Mouse (Mus musculus): ENCODE results near the gene Stk11. TPM values are rescaled to one million over a fixed set of nuclear protein-coding genes. Genes with fewer than 3 reads are reported as not detected.
"Not testable (repeated sequence)": the region's sequence is repeated elsewhere in the genome, so short reads cannot be mapped to it uniquely, and the experiment has no call there.

Stk11 gene
- total RNA-seq, 2 experiments from 2014 or later, result 98.7 to 99.9 TPM

DNA sequence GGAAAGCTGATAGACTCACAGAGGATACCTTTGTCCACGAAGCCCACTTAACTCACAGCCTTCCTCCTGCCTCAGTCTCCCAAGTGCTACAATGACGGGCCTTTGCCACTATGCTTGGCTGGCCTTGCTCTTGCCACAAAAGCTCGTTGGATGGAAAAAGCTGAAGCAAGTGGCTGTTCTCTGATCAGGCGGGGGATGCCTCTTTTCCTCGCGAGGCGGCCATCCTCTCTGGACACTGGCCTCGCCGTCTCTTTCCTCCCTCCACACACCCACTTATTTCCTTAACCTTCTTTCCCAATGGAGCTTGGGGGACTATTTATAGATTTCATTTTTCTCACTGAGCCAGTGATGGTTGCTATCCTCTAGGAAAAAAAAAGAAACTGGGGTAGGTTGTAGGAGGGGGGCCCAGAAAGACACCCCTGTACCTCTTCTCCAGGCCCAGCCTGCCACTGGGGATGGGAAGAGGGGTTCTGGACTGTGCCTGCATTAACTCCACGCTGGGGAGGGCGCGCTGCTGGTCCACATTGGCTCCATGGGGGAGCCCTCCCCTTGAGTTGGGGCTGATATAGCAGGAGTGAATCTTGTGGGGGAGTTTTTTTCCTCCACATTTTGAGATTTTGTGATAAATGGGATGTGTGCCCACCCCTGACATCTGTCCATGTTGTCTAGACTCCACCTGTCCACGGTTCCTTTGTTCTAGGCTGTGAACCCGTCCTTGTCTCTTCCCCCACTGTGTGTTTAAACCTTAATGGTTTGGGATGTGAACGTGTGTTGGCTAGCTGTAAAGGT, 41.7 kb downstream of the Stk11 start:
- no peak for DNase-seq

GRCm38 (mm10) chr10:80158307-80158986, 42.8 kb downstream of the Stk11 start:
- peak; percentile 76 for DNase-seq

GRCm38 (mm10) chr10:80159021-80159560, 43.5 kb downstream of the Stk11 start:
- peak; percentile 67 for DNase-seq

DNA sequence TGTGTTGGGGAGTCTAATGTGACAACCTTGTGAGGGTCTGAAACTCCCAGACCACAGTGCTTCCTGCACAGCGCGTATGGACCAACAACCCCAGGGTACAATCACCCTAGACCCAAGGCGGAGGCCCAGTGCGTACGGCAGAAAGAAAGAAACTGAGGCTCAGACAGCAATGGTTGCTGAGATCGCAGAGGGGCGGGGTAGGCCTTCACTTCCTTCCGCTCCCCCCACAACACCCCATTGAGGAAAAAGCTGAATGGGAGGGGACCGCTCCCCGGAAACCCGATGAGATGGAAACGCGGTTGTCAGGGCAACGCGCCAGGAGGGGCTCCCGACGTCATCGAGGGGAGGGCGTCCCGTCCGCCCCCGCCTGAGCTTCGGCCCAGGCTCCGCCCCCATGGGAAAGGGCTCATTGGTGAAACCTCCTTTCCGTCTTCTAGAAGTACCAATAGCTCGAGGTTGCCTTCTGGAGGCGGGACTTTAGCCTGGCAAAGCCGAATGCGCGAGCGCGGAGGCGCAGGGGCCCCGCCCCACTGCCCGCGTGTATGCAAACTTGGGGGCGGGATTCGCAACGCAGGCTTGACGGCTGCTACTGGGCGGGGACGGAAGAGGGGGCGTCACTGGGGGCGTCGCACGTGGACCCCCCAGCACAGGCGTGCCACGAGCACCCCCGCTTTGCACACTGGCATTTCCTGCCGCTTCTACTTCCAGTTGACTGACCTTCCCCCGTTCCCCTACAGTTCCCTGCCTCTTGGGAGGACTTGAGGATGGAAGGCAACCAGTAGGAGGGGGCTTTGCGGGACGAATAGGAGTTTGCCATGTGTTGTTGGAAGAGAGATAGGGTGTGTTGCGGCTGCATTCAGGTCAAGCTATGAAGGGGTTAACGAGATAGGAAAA, 44.2 kb downstream of the Stk11 start:
- peak; percentile 99 for DNase-seq

DNA sequence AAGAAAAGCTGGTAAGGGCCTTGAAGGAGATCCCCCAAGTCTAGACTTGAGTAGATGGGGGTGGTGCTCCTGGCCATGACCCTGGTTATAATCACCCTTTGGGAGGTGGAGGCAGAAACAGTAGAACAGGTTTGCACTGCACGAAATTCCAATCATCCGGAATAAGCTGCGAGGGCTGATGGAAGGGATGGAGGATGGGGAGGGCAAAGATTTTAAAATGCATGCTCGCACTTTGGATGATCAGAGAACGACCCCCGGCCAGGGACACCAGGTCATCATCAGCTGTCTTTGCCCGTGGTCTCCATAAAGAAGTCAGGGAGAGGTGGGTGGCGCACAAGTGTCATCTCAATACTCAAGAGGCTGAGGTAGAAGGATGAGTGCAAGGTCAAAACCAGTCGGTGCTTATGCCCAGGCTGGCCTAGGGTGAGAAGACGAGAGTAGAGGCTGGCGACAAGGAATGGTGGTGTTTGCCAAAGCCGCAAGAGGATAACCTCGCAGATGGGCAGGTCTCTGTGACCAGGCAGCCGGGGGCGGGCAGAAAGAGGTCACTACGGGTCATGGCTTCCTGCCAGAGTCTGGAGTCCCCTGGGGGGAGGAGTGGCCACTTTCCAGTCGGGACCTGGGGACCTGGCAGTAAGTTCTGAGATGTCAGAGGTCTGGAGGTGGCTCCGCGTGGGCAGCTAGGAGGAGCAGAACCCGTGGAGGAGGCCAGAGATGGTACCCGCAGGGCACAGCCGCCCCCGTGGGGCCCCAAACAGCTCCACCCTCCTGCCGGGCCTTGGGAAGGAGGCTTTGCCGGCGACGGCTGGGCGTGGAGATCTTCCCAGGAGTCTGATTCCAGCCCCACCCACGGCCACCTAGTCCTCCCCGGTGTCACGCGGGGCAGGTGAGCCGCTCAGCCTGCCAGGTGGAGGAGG, 45.1 kb downstream of the Stk11 start:
- peak; percentile 93 for DNase-seq

DNA sequence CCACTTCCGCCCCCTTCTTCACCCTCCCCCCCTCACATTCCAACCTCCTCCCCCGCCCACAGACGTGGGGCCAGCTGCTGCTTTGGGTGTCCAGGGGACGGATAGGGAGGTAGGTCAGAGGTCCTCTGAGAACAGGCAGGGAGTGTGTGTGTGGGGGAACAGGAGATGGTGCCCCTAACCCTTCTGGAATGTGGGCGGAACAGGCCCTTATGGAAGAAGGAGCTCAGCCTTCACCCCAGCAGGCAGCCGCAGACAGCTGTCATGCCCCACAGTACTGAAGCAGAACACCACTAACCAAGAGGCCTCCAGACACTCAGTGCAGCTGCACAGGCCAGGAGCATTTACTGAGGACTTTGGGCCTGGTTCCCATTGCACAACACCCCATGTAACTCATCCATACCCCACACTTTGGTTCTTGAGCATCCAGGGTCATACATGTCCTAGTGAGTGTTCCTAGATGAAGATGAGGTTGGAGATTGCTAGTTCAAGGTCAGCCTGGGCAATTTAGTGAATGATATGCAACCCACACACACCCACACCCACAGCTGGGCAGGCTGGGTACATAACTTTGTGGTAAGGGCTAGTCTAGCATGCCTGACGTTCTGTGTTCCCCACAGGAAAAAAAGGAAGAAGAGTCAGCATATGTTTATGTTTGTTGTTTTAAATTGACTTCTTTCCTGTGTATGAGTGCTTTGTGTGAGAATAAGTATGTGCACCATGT, 46.1 kb downstream of the Stk11 start:
- peak; percentile 49 for DNase-seq

- no peak for DNase-seq
Measured at GRCm38 (mm10) chr10:80162243-80162608, 46.6 kb downstream of the Stk11 start.

GRCm38 (mm10) chr10:80162716-80163299, 47.2 kb downstream of the Stk11 start:
- peak; percentile 13 for DNase-seq

- peak; percentile 53 for DNase-seq
Measured at GRCm38 (mm10) chr10:80163721-80164120, 48.1 kb downstream of the Stk11 start.

- DNase-seq, result peak; percentile 52
Measured at GRCm38 (mm10) chr10:80164161-80164997, 48.8 kb downstream of the Stk11 start.

DNA sequence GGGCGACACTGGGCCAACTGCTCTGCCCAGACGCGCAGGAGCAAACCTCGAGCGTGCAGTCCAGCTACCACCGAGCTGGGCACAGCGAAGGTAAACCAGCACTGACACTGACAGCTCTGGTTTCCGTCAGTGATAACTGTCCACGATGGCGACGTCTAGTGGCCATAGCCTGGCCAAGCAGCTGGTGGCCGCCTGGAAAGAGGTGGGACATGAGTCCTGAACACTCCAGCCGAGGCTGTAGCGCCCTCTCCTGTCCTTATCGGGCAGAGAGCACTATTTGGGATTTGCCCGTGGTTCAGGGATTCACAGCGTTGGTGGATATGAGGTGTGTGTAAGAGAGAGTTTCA, 49.4 kb downstream of the Stk11 start:
- peak; percentile 99 for DNase-seq

- peak; percentile 75 for DNase-seq
Measured at GRCm38 (mm10) chr10:80165392-80166128, 50.0 kb downstream of the Stk11 start, which contains the start of gene Cirbp. Gene Cirbp, plus strand, starts transcription at chr10:80165985.

GRCm38 (mm10) chr10:80166136-80166535, 50.5 kb downstream of the Stk11 start:
- not testable (repeated sequence) for DNase-seq

- DNase-seq, result peak; percentile 100
Measured at GRCm38 (mm10) chr10:80167460-80168037, 51.9 kb downstream of the Stk11 start.

DNA sequence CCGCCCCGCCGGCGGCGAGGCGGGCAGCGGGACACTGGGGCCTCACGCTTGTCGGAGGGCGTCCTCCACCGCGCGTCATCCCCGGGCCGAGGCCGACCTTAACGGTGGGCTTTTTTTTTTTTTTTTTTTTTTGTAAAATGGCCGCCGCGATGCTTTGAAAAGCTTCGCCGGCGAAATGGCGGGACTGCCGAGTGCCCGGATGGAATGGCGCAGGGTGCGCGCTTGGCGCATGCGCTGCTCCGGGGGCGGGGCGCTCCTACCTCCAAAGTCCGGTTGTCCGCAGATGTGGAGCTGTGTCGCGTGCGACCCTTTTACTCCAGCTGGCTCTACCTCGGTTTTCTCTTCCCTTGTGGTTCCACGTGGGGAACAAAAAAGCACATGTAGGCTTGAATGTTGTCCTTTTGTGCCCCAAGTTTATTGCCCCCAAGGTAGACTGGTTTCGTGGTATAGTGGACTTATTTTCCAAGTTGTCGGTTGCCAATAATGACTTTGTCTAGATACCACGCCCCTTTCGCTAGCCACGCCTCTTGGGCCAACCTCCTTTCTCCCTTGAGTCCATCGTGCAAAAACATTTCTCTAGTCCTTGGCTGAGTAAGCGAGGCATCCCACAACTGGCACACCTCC, 52.5 kb downstream of the Stk11 start:
- peak; percentile 97 for DNase-seq

- DNase-seq, result no peak
Measured at GRCm38 (mm10) chr10:80169070-80169469, 53.5 kb downstream of the Stk11 start.

DNA sequence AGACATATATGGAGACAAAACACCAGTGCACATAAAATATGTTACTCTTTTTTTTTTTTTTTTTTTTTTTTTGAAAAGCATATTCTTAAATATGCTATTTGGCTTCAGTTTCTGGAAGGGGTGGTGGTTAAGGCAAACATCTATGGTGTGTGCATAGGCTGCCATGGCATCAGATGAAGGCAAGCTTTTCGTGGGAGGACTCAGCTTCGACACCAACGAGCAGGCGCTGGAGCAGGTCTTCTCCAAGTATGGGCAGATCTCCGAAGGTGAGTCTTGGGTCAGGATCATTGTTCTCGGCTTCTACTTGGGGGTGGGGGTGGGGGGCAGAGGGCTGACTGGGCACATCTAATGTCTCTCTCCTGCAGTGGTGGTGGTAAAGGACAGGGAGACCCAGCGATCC, 54.0 kb downstream of the Stk11 start:
- no peak for DNase-seq

- no peak for DNase-seq
Measured at GRCm38 (mm10) chr10:80170052-80170451, 54.4 kb downstream of the Stk11 start.

Measured in heart, postnatal 4 days (tissue).